Mouse (Mus musculus) myocyte (in vitro differentiated cells): ENCODE measurements around the gene Nt5c3b.

Source experiments
- CEBPB ChIP-seq: IDR thresholded peaks from 2 replicates; pipeline ENCODE4 v1.6.1; 2011; ENCODE audit warnings: mild to moderate bottlenecking, moderate library complexity; ENCODE audit not compliant: poor library complexity, insufficient read depth, severe bottlenecking
- E2F4 ChIP-seq: IDR thresholded peaks from one replicate; pipeline ENCODE4 v1.6.1; 2011; ENCODE audit warnings: mild to moderate bottlenecking, control low read depth, moderate library complexity; ENCODE audit not compliant: insufficient read depth
- MAX ChIP-seq: IDR thresholded peaks from one replicate; pipeline ENCODE4 v1.6.1; 2011; ENCODE audit warnings: low read depth, mild to moderate bottlenecking, control low read depth
- MYOD1 ChIP-seq, 3 experiments: IDR thresholded peaks; one replicate each; pipeline ENCODE4 v1.6.1; 2011; ENCODE audit warnings: control low read depth in 2 of 3, low read depth in 2 of 3, mild to moderate bottlenecking in 2 of 3, moderate library complexity in 1 of 3; ENCODE audit not compliant: insufficient read length in 2 of 3, control insufficient read depth in 1 of 3
- MYOG ChIP-seq, 3 experiments: IDR thresholded peaks; one replicate each; pipeline ENCODE4 v1.6.1; 2011; ENCODE audit warnings: control low read depth in 2 of 3, low read depth in 2 of 3, mild to moderate bottlenecking in 2 of 3; ENCODE audit not compliant: insufficient read length in 2 of 3, control insufficient read depth in 1 of 3, insufficient read depth in 1 of 3
- POLR2A ChIP-seq: IDR thresholded peaks from one replicate; pipeline ENCODE4 v1.6.1; 2011; ENCODE audit warnings: low read depth, mild to moderate bottlenecking, control low read depth, moderate library complexity; ENCODE audit not compliant: insufficient read length
- POLR2AphosphoS2 ChIP-seq: IDR thresholded peaks from one replicate; pipeline ENCODE4 v1.6.1; 2011; ENCODE audit warnings: low read depth, control low read depth; ENCODE audit not compliant: insufficient read length
- REST ChIP-seq: IDR thresholded peaks from one replicate; pipeline ENCODE4 v1.6.1; 2011; ENCODE audit warnings: mild to moderate bottlenecking, control low read depth, moderate library complexity; ENCODE audit not compliant: insufficient read depth, insufficient read length
- TCF12 ChIP-seq: IDR thresholded peaks from one replicate; pipeline ENCODE4 v1.6.1; 2011; ENCODE audit warnings: mild to moderate bottlenecking, control low read depth; ENCODE audit not compliant: poor library complexity, insufficient read depth, severe bottlenecking
- TCF3 ChIP-seq: IDR thresholded peaks from one replicate; pipeline ENCODE4 v1.6.1; 2011; ENCODE audit warnings: low read depth, control low read depth; ENCODE audit not compliant: insufficient read length
- USF1 ChIP-seq: IDR thresholded peaks from one replicate; pipeline ENCODE4 v1.6.1; 2011; ENCODE audit warnings: low read depth, mild to moderate bottlenecking, control low read depth, moderate library complexity

DNA sequence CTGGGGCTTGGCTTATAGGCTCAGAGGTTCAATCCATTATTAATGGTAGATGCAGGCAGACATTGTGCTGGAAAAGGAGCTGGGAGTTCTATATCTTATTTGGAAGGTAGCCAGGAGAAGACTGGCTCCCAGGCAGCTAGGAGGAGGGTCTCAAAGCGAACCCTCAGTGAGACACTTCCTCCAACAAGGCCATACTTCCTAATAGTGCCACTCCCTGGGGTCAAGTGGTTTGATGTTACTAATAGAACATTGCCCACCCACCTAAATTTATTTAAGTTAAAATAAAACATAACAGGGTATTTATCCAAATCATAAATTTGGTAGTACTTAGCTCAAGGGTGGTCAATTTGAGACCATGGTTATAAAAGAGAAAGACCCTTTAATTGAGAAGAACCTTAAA is 24.2 kb upstream of the Nt5c3b start:
- no peak for TF ChIP-seq POLR2A
- TF ChIP-seq CEBPB = no peak
- no peak for TF ChIP-seq MAX
- no peak for TF ChIP-seq MYOD1 (IDR thresholded peaks at IDR 0.05; ENCODE audit: control insufficient read depth in 1 of 3, insufficient read length in 2 of 3, low read depth in 2 of 3)
- TF ChIP-seq USF1 = no peak
- no peak for TF ChIP-seq MYOG (IDR thresholded peaks at IDR 0.05; ENCODE audit: control insufficient read depth in 1 of 3, insufficient read depth in 1 of 3, insufficient read length in 2 of 3, low read depth in 2 of 3)
- no peak for TF ChIP-seq POLR2AphosphoS2
- no peak for TF ChIP-seq TCF12
- TF ChIP-seq E2F4 = no peak
- TF ChIP-seq TCF3 = no peak
- TF ChIP-seq REST = no peak
